Mouse (Mus musculus) megakaryocyte, embryonic 14.5 days (primary cell): ENCODE data around the gene Fgf8.

ENCODE experiments used
- FLI1 ChIP-seq: IDR thresholded peaks from 2 replicates; pipeline ENCODE4 v1.6.1; 2012; ENCODE audit warnings: low read length, inconsistent platforms, mixed read lengths
- GATA1 ChIP-seq: IDR thresholded peaks from 3 replicates; pipeline ENCODE4 v1.6.1; 2012; ENCODE audit warnings: mixed read lengths, low read length, inconsistent platforms, borderline replicate concordance

- TF ChIP-seq FLI1 (no peak), GATA1 (no peak)
Measured at GRCm38 (mm10) chr19:45758671-45759070, 16.0 kb upstream of the Fgf8 start.
